Mouse (Mus musculus) stomach, postnatal 0 days (tissue): Measurements from ENCODE around the gene Tia1.

Experiments
- CTCF ChIP-seq: IDR thresholded peaks from 2 replicates; pipeline ENCODE4 v1.5.1; 2016; ENCODE audit warnings: antibody characterized with exemption, low read depth, mild to moderate bottlenecking, moderate library complexity
- EP300 ChIP-seq: optimal IDR thresholded peaks from 2 replicates; pipeline ENCODE3; 2016; ENCODE audit warnings: antibody characterized with exemption

- TF ChIP-seq CTCF (no peak), EP300 (no peak)
Observed at GRCm38 (mm10) chr6:86476931-86477330, 72.9 kb downstream of the Tia1 start.
